8 mouse cellular contexts compared by ENCODE assay signal in the genomic region with DNA sequence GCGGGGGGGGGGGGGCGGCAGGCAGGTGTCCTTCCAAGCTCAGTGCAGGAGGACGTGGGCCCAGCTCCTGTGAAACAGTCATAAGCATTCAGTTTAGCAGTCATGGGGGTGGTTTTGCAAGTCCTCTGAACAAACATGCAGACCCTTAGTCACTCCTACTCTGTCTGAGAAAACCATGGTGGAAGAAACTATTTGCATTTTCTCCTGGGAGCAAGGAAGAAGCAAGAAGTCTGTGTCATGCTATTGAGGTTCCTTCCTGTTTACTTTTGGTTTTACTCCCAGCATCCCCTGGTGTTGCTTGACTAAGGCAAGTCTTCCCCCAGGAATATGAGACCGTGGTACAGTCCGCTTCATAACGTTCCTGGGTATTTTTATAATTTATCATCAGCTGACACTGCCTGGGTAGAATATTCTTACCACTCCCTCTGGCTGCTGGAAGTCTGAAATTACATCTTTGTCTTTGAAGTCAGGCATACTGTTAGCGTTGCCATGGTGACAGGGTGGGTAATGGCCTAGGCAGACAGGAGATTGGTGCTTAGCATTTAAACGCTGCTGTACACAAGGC.
A peak's percentile ranks its signal among the peaks of the same experiment; 100 is the strongest.
DNase-seq lines count a peak whose midpoint lies in the region; ATAC-seq lines count a peak whose summit lies in the region.

No protein-coding gene starts in this region.

- peak overlapping the region; percentile 40 for H3K4me2 ChIP-seq in limb, embryonic 12.5 days
- H3K4me2 ChIP-seq in midbrain, embryonic 14.5 days (ENCODE audit: low read length) = peak overlapping the region; percentile 18

- no peaks in the 10 kb centered on the region for H3K9me3 ChIP-seq in embryonic facial prominence, embryonic 10.5 days
- no peaks in the 10 kb centered on the region for H3K9me3 ChIP-seq in limb, embryonic 12.5 days
- H3K9me3 ChIP-seq in midbrain, embryonic 14.5 days (ENCODE audit: control insufficient read depth, low read length) = no peaks in the 10 kb centered on the region

- 41% methylated on average over 8 of the region's 8 CpGs for WGBS in embryonic facial prominence, embryonic 10.5 days
- 10% methylated on average over 8 of the region's 8 CpGs for WGBS in limb, embryonic 12.5 days
- 19% methylated on average over 8 of the region's 8 CpGs for WGBS in midbrain, embryonic 14.5 days

- peak overlapping the region; percentile 40; the same call in 1 of the 2 replicates for H3K27ac ChIP-seq in embryonic facial prominence, embryonic 10.5 days (replicated peaks)
- H3K27ac ChIP-seq in limb, embryonic 12.5 days = peak overlapping the region; percentile 78
- peak overlapping the region; percentile 67 for H3K27ac ChIP-seq in midbrain, embryonic 14.5 days (replicated peaks; ENCODE audit: low read depth, low read length)

- H3K9ac ChIP-seq in limb, embryonic 12.5 days (replicated peaks) = no peak overlapping the region
- H3K9ac ChIP-seq in midbrain, embryonic 14.5 days (replicated peaks; ENCODE audit: low read length) = no peak overlapping the region

- H3K36me3 ChIP-seq in embryonic facial prominence, embryonic 10.5 days (replicated peaks) = peaks cover 2% of the 10 kb centered on the region; the same call in 1 of the 2 replicates
- H3K36me3 ChIP-seq in limb, embryonic 12.5 days = no peaks in the 10 kb centered on the region
- H3K36me3 ChIP-seq in midbrain, embryonic 14.5 days (ENCODE audit: control insufficient read depth, insufficient read depth, low read length) = no peaks in the 10 kb centered on the region

- H3K4me3 ChIP-seq in embryonic facial prominence, embryonic 10.5 days = no peak overlapping the region
- H3K4me3 ChIP-seq in limb, embryonic 12.5 days (replicated peaks) = no peak overlapping the region
- H3K4me3 ChIP-seq in midbrain, embryonic 14.5 days (replicated peaks; ENCODE audit: low read depth, low read length) = no peak overlapping the region

- H3K4me1 ChIP-seq in embryonic facial prominence, embryonic 10.5 days = peaks cover 29% of the 10 kb centered on the region
- H3K4me1 ChIP-seq in limb, embryonic 12.5 days (replicated peaks) = peaks cover 47% of the 10 kb centered on the region
- peaks cover 30% of the 10 kb centered on the region for H3K4me1 ChIP-seq in midbrain, embryonic 14.5 days (ENCODE audit: control insufficient read depth, insufficient read depth, low read length)

- no peaks in the 10 kb centered on the region for H3K27me3 ChIP-seq in embryonic facial prominence, embryonic 10.5 days (replicated peaks; ENCODE audit: low read depth, poor library complexity, severe bottlenecking)
- H3K27me3 ChIP-seq in limb, embryonic 12.5 days = no peaks in the 10 kb centered on the region
- no peaks in the 10 kb centered on the region for H3K27me3 ChIP-seq in midbrain, embryonic 14.5 days (ENCODE audit: control insufficient read depth, insufficient read depth, low read length)

- DNase-seq in urinary bladder, postnatal 14 days (ENCODE audit: low spot score) = peak; percentile 73
- no peak for DNase-seq in urinary bladder, postnatal 10 days (ENCODE audit: low spot score)
- DNase-seq in embryonic facial prominence, embryonic 10.5 days (ENCODE audit: low spot score) = peak; percentile 74
- peak; percentile 45 for DNase-seq in kidney, adult 18-20 months
- peak; percentile 94 for DNase-seq in midbrain, embryonic 14.5 days
- peak; percentile 97 for DNase-seq in telencephalon, adult 2 months (ENCODE audit: low read depth, low spot score)

- ATAC-seq in granulocyte monocyte progenitor cell, adult 5-6 weeks (replicated peaks; ENCODE audit: poor library complexity, severe bottlenecking) = peak; percentile 72
- ATAC-seq in limb, embryonic 12.5 days (ENCODE audit: insufficient number of reproducible peaks, insufficient read depth, low FRiP score, low TSS enrichment, low read depth) = peak; percentile 77
- peak; percentile 88 for ATAC-seq in midbrain, embryonic 14.5 days (ENCODE audit: low FRiP score, low TSS enrichment)
